Mouse (Mus musculus) heart, adult 2 months (tissue): ENCODE measurements at regions not wholly inside any gene's neighbourhood (a gene's known extent, or its start where the extent isn't known, plus 50 kb on each side); places are given as distances from the start of the nearest gene placed in this dataset.

ENCODE experiments used
- CTCF ChIP-seq: fragments of 200-600 bp; IDR thresholded peaks from 2 replicates; pipeline ENCODE4 v1.8.1; 2022; ENCODE audit warnings: antibody characterized with exemption, mild to moderate bottlenecking, moderate library complexity
- EP300 ChIP-seq: fragments of 200-500 bp; IDR thresholded peaks from 2 replicates; pipeline ENCODE4 v1.6.1; 2011; ENCODE audit warnings: low read depth, low read length, control low read depth; ENCODE audit not compliant: insufficient read depth

- no peak for TF ChIP-seq CTCF
- no peak for TF ChIP-seq EP300
These were observed 85.2 kb upstream of the Atp6ap2 start for GRCm38 (mm10) chrX:12502364-12502763.
